Mouse (Mus musculus) kidney, embryonic 15.5 days (tissue): ENCODE results near the gene Ly6g6d. TPM values are rescaled to one million over a fixed set of nuclear protein-coding genes. Genes with fewer than 3 reads are reported as not detected.

Experiments
- ATAC-seq: fragments of 200-750 bp; cut with Nextera tagmentation; replicated peaks from 2 replicates; pipeline ENCODE4 v1.8.0; 2017; ENCODE audit warnings: moderate TSS enrichment; ENCODE audit not compliant: low FRiP score
- H3K27ac ChIP-seq: fragments of 300-500 bp; sonication (generic); 2 replicates; pipeline ENCODE4 v1.5.1; 2015; ENCODE audit warnings: mild to moderate bottlenecking, inconsistent platforms
- H3K27me3 ChIP-seq: fragments of 300-500 bp; sonication (generic); 2 replicates; pipeline ENCODE4 v1.6.1; 2015; ENCODE audit warnings: inconsistent platforms
- H3K36me3 ChIP-seq: fragments of 300-500 bp; sonication (generic); 2 replicates; pipeline ENCODE4 v1.6.1; 2015; ENCODE audit warnings: inconsistent platforms
- H3K4me1 ChIP-seq: fragments of 300-500 bp; sonication (generic); 2 replicates; pipeline ENCODE4 v1.6.1; 2015; ENCODE audit warnings: inconsistent platforms
- H3K4me2 ChIP-seq: fragments of 300-500 bp; sonication (generic); 2 replicates; pipeline ENCODE4 v1.6.1; 2015; ENCODE audit warnings: moderate library complexity, mild to moderate bottlenecking, inconsistent platforms
- H3K4me3 ChIP-seq: fragments of 300-500 bp; sonication (generic); replicated peaks from 2 replicates; pipeline ENCODE4 v1.5.1; 2015; ENCODE audit warnings: mild to moderate bottlenecking, inconsistent platforms
- H3K9ac ChIP-seq: fragments of 300-500 bp; sonication (generic); 2 replicates; pipeline ENCODE4 v1.6.1; 2015; ENCODE audit warnings: mild to moderate bottlenecking, inconsistent platforms
- H3K9me3 ChIP-seq: fragments of 300-500 bp; sonication (generic); replicated peaks from 2 replicates; pipeline ENCODE4 v1.6.1; 2016; ENCODE audit warnings: inconsistent platforms
- WGBS: fragments of 180-500 bp; shearing (Covaris S2); methylation state at CpG from one replicate; pipeline ENCODE4 v1.1.7; 2015; ENCODE audit warnings: mixed read lengths; 5-methylcytosine and 5-hydroxymethylcytosine counted together
- polyA plus RNA-seq: library from polyadenylated mRNA; unstranded; fragments of >200 nt; fragmentation: Nextera tagmentation; extraction: Ambion mirVana; gene quantifications from 2 replicates; pipeline ENCODE4 v1.2.1, GENCODE M21; 2015

Ly6g6d gene
- polyA plus RNA-seq, 1 experiment from 2014 or later, result 5.0 TPM

DNA sequence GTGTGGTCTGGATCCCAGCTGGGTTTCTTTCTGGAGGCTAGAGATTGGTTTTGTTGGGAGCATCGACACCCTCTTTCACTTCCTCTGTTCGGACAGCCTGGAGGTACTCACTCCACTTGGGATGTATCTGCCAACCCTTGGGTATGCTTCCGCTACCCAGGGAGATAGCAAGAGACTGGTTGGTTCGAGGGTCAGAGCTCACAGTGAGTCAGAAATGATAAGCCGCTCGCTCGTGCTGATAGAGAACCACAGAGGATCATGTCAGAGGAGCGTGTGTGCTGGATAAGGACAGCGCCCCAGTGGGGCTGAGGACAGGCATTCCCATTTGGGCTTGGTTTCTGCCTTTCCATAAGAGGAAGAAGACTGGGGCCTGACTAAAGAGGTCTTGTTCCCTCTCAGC, 1.9 kb upstream of the Ly6g6d start:
- Histone ChIP-seq H3K9me3 (no peaks in the 10 kb centered on the region), H3K4me3 (no peak overlapping the region), H3K4me2 (no peak overlapping the region), H3K9ac (no peak overlapping the region), H3K4me1 (peaks cover 26% of the 10 kb centered on the region), H3K36me3 (no peaks in the 10 kb centered on the region), H3K27me3 (no peaks in the 10 kb centered on the region), H3K27ac (no peak overlapping the region)
- WGBS, result 73% methylated on average over 9 of the region's 9 CpGs
- 0 out of 2 replicates have a peak, but pooled peaks have one; percentile 22 for ATAC-seq

GRCm38 (mm10) chr17:35077285-35077684, 580 bp downstream of the Ly6g6d start:
- ATAC-seq, result 0 out of 2 replicates have a peak, but pooled peaks have one; percentile 35
- Histone ChIP-seq H3K4me2 (peak overlapping the region; percentile 66), H3K27me3 (no peaks in the 10 kb centered on the region), H3K36me3 (no peaks in the 10 kb centered on the region), H3K4me3 (peak overlapping the region; percentile 41), H3K27ac (peak overlapping the region; percentile 79), H3K4me1 (peaks cover 29% of the 10 kb centered on the region), H3K9ac (peak overlapping the region; percentile 51), H3K9me3 (no peaks in the 10 kb centered on the region)
- WGBS, result 7% methylated on average over 2 of the region's 2 CpGs

- Histone ChIP-seq H3K4me1 (peaks cover 34% of the 10 kb centered on the region), H3K27ac (peak within 1 kb of the TSS; percentile 79), H3K4me3 (peak within 1 kb of the TSS; percentile 41), H3K27me3 (no peaks in the 10 kb centered on the region), H3K36me3 (no peaks in the 10 kb centered on the region), H3K4me2 (peak within 1 kb of the TSS; percentile 66), H3K9me3 (no peaks in the 10 kb centered on the region), H3K9ac (peak within 1 kb of the TSS; percentile 51)
- ATAC-seq, result no peak
- WGBS, result 32% methylated on average over 10 of the region's 10 CpGs
These were observed 1.2 kb downstream of the Ly6g6d start, which contains the start of gene Ly6g6e for GRCm38 (mm10) chr17:35076507-35077176. TSS of gene Ly6g6e (plus strand) at chr17:35076902.

DNA sequence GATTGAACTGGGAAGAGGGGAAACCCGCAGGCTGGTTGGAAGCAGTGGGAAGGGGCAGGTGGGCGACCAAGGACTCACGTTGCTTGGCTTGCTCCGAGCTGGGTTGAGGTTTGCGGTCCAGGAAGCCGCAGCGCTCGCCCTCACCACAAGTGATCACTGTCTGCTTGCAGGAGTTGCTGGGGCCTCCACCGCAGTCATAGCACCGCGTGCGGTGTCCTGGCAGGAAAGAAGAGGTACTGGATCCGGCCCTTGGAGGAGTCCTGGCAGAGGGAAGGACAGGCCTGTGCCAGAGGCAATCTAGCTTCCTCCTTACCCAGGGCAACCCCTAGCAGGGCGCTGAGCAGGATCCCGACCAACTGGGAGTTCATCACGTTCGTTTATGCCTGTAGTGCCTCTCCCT, 3.8 kb downstream of the Ly6g6d start:
- Histone ChIP-seq H3K4me2 (no peak overlapping the region), H3K36me3 (no peaks in the 10 kb centered on the region), H3K4me3 (no peak overlapping the region), H3K9me3 (no peaks in the 10 kb centered on the region), H3K27me3 (no peaks in the 10 kb centered on the region), H3K4me1 (peaks cover 38% of the 10 kb centered on the region), H3K9ac (no peak overlapping the region), H3K27ac (no peak overlapping the region)
- 37% methylated on average over 17 of the region's 17 CpGs for WGBS
- no peak for ATAC-seq

DNA sequence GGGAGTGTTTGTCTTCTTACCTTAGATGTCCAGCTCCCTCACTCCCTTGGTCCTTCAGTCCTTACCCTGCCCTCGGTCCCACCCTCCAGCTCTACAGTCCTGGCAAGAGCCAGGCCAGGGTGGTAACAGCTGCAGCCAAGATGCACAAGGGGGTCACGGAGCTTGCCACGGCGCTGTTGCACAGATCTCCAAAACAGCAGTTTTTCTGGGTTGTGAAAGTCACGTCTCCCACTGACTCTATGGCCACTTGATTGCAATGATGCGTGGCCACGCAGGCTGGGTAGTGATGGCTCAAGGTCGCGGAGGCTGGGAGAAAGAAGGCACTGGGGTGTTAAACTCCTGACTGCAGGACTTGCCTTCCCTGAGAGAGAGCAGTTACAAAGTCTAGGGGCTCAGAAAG, 6.4 kb downstream of the Ly6g6d start:
- no peak overlapping the region for H3K4me3 ChIP-seq
- no peak for ATAC-seq
- H3K4me2 ChIP-seq, result no peak overlapping the region
- H3K27me3 ChIP-seq, result peaks cover 12% of the 10 kb centered on the region
- 48% methylated on average over 9 of the region's 9 CpGs for WGBS
- peaks cover 18% of the 10 kb centered on the region for H3K4me1 ChIP-seq
- no peak overlapping the region for H3K27ac ChIP-seq
- H3K9ac ChIP-seq, result no peak overlapping the region
- H3K36me3 ChIP-seq, result no peaks in the 10 kb centered on the region
- no peaks in the 10 kb centered on the region for H3K9me3 ChIP-seq

DNA sequence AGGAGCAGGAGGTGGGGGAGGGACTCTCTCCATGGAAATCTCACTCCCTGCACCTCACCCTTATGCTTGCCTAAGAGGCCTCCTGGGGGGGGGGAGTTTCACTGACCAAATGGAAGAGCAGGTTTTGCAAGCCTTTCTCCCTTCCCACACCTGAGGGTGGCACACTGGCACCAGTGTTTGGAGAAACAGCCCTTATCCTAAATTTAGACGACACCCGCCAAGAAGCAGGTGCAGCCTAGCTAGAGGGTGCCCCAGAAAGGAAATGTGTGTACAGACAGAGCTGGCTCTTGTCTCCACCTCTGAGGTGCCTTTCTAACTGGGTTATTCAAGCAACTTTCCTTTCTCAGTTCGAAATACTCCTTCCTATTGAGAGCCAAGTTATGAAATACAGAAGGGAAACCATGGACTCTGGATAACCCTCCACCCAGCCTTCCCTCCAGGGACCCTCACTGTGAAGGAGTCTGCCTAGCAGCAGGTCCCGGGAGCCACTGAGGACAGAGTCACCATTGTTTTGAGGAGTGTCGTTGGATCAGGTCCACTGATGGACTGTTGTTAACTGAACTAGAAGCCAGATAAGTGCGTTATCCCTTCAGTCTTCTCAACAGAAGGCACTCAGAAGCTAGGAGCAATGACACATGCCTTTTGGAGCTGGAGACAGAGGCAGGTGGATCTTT, 7.2 kb downstream of the Ly6g6d start:
- Histone ChIP-seq H3K4me2 (no peak overlapping the region), H3K9me3 (no peaks in the 10 kb centered on the region), H3K36me3 (no peaks in the 10 kb centered on the region), H3K9ac (no peak overlapping the region), H3K4me3 (no peak overlapping the region), H3K27ac (no peak overlapping the region), H3K27me3 (peaks cover 19% of the 10 kb centered on the region), H3K4me1 (peaks cover 19% of the 10 kb centered on the region)
- ATAC-seq, result no peak
- WGBS, result 64% methylated on average over 6 of the region's 6 CpGs

DNA sequence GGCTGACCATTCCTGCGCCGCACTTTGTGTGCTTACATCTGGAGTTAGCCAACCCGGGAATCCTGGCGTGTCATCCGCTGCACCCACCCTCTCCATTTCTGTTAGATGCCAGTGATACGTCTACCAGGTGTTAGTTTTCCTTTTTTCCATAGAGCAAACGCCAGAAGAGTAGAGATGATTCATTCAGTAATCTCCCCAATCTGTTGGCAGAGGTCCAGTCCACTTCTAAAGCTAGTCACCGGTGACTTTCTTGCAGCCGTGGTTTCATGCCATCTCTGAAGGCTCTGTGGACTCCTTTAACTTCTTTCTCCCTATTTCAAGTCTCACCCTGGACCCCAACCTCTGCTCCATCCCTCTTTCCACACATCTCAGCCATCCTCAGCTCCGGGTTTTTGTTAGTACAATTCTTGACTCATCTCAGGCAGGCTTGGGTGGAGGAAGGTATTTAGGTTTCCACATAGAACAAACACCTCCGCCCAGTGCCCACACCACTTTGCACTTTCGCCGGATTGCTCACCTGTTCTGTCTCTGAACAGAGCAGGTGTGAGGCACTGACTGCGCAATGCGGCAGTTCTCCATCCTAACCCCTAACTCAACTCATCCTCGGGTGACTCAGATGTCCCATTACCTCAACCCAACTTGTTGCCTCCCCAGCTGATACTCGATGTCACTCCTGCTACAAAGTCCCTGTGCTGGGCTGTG, 9.5 kb downstream of the Ly6g6d start:
- WGBS, result 77% methylated on average over 17 of the region's 17 CpGs
- H3K4me2 ChIP-seq, result no peak overlapping the region
- ATAC-seq, result no peak
- no peak overlapping the region for H3K27ac ChIP-seq
- no peaks in the 10 kb centered on the region for H3K9me3 ChIP-seq
- H3K36me3 ChIP-seq, result peaks cover 2% of the 10 kb centered on the region
- peaks cover 22% of the 10 kb centered on the region for H3K27me3 ChIP-seq
- H3K4me3 ChIP-seq, result no peak overlapping the region
- H3K9ac ChIP-seq, result no peak overlapping the region
- H3K4me1 ChIP-seq, result peaks cover 38% of the 10 kb centered on the region

GRCm38 (mm10) chr17:35066084-35066483, 11.8 kb downstream of the Ly6g6d start, which contains the start of gene Mpig6b:
TSS of gene Mpig6b (minus strand) at chr17:35066184.
- Histone ChIP-seq H3K4me2 (peak within 1 kb of the TSS; percentile 76), H3K4me1 (peaks cover 38% of the 10 kb centered on the region), H3K4me3 (peak within 1 kb of the TSS; percentile 37), H3K36me3 (peaks cover 25% of the 10 kb centered on the region), H3K9me3 (no peaks in the 10 kb centered on the region), H3K27ac (peak within 1 kb of the TSS; percentile 78), H3K9ac (peak within 1 kb of the TSS; percentile 40), H3K27me3 (peaks cover 22% of the 10 kb centered on the region)
- 51% methylated on average over 10 of the region's 10 CpGs for WGBS
- no peak for ATAC-seq

DNA sequence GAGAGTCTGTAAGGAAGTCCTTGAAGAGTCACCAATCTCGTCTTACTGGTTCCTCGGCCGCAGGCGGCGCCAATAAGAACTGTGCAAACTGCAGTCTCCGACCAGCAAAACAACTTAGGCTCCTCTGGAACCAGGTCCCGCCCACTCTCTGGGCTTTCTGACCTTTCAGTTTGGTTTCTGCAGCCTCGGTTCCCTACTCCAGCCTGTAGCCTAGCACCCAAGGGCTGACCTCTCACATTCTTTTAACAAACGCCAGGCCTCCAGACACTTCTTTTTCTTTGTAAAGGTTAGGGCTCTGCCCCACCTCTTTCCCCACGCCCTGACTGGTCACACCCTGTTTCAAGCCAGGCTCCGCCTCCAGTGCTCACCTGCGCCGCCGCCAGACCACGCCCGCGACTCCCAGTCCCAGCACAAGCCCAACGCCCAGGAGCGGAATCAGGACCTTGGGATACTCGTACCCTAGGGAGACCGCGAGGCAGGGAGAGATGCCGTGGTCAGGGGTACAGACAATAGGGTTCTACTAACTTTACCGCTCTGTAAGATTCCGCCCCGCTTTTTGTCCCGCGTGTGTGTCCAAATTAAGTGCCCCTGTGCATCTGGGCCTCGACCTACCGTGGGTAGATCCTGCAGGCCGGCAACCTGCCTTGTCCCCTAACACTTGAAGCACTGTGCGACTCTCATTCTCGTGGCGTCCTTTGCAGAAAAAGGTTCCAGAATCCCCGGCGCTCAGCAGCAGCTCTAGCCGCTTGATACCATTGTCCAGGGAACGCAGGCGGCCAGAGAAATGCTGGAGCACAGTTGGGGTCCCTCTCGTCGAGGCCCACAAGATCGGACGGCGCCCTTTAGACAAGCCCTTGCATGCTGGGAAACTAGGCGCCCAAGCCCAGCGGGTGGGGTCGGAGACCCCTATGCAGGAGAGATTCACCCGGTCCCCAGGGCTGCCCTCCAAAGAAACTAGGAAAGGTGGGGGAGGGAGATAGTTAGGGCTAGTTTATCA, 12.6 kb downstream of the Ly6g6d start, which contains the start of gene Ly6g6c:
TSS of gene Ly6g6c (plus strand) at position 438 of the 997 bp plus-strand sequence.
- Histone ChIP-seq H3K36me3 (peaks cover 30% of the 10 kb centered on the region), H3K27ac (peak within 1 kb of the TSS; percentile 78), H3K9ac (peak within 1 kb of the TSS; percentile 40), H3K4me1 (peaks cover 43% of the 10 kb centered on the region), H3K4me2 (peak within 1 kb of the TSS; percentile 76), H3K4me3 (peak within 1 kb of the TSS; percentile 37), H3K9me3 (no peaks in the 10 kb centered on the region), H3K27me3 (peaks cover 22% of the 10 kb centered on the region)
- WGBS, result 2% methylated on average over 48 of the region's 48 CpGs
- peak; percentile 72 for ATAC-seq

DNA sequence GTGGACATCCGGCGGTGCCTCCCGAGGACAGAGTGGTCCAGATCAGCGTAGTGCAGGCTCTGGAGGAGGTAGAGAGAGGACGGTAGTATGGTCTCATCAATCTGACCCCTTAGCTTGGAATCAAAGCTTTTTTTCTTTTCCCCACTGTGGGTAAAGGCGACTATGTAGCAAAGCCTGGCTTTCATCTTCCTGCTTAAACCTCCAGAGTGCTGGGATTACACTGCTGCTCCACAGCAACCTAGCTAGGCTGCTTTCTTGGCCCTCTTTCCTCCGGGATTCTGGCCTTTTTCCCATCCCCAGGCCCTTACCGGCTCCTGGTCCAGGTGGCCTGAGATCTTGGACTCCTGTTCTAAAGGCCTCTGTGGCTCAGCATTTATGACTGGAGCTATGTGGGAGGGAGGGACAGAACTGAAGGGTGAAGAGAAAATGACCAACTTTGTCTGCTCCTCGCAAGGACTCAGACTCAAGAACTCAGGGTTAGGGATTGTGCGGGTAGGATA, 13.4 kb downstream of the Ly6g6d start:
- Histone ChIP-seq H3K36me3 (peaks cover 30% of the 10 kb centered on the region), H3K27me3 (peaks cover 22% of the 10 kb centered on the region), H3K4me1 (peaks cover 48% of the 10 kb centered on the region), H3K9me3 (no peaks in the 10 kb centered on the region), H3K4me2 (peak overlapping the region; percentile 76), H3K27ac (peak overlapping the region; percentile 78), H3K4me3 (peak overlapping the region; percentile 37), H3K9ac (no peak overlapping the region)
- ATAC-seq, result no peak
- WGBS, result 33% methylated on average over 10 of the region's 10 CpGs

- H3K27ac ChIP-seq, result no peak overlapping the region
- H3K9me3 ChIP-seq, result no peaks in the 10 kb centered on the region
- no peak for ATAC-seq
- H3K36me3 ChIP-seq, result peaks cover 30% of the 10 kb centered on the region
- 85% methylated on average over 3 of the region's 3 CpGs for WGBS
- peaks cover 22% of the 10 kb centered on the region for H3K27me3 ChIP-seq
- H3K4me3 ChIP-seq, result no peak overlapping the region
- H3K4me1 ChIP-seq, result peaks cover 52% of the 10 kb centered on the region
- H3K4me2 ChIP-seq, result no peak overlapping the region
- no peak overlapping the region for H3K9ac ChIP-seq
These were observed 14.4 kb downstream of the Ly6g6d start for GRCm38 (mm10) chr17:35063466-35063865.
